7 mouse cellular contexts compared by ENCODE assay signal in genomic region chr12:73630596-73630995, GRCm38 (mm10).
"Had no signal": no experiment of that assay in that cellular context is flagged by ENCODE, and none has a peak within 500 bp of the region (broad histone marks: within the 10 kb centered on the region; RNA-seq: fewer than 3 reads in every experiment).

No protein-coding gene starts in this region.

- ATAC-seq: liver, embryonic 12.5 days had no signal

- DNase-seq: kidney, adult 11 months; kidney, postnatal 14 days; layer of hippocampus, postnatal 36 days; midbrain, embryonic 14.5 days; retina, postnatal 1 day; thymus, postnatal 4 days had no signal
